8 mouse cellular contexts compared by ENCODE assay signal in the genomic region with DNA sequence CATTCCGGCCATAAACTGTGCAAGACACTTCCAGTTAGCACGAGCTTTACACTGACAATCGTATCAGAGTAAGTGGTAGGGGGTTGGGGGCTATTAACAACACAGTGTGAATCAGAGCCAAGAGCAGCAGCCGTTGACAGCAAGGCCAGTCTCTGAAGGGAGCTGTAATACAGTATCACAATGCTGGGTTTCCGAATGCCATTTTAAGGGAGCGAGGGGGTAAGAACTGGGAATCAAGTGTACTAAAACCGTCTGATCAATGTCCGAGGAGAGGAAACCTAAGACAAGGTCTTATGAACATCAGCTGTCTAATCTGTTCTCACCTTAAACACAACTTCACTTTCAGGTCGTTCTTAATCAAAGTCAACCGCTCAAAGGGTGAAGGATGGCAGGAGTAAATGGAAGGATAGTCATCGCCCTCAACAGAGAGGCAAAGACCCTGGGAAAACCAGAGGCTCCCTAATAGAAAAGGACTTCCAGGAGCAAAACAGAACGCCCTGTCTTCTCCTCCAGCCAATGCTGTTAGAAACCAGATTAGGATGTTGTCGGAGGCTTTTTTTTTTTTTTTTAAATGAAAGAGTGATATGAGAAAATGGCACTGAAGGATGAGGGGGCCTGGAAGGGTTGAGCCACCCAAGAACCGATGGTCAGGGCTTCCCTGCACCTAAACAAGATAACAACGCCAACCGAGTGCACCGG. TPM values are rescaled to one million over a fixed set of nuclear protein-coding genes. Genes with fewer than 3 reads are reported as not detected.
DNase-seq lines count a peak whose midpoint lies in the region; ATAC-seq and TF ChIP-seq lines count a peak whose summit lies in the region.

No protein-coding gene starts in this region.

- peaks cover 2% of the 10 kb centered on the region; the same call in 1 of the 2 replicates for H3K36me3 ChIP-seq in heart, adult 2 months (ENCODE audit: control insufficient read depth, insufficient read depth, low read length)
- H3K36me3 ChIP-seq in erythroblast, embryonic 14.5 days (ENCODE audit: control insufficient read depth) = peaks cover 52% of the 10 kb centered on the region
- no peaks in the 10 kb centered on the region; the same call in 1 of the 2 replicates for H3K36me3 ChIP-seq in hindbrain, embryonic 16.5 days (ENCODE audit: control insufficient read depth, insufficient read depth, low read length)
- no peaks in the 10 kb centered on the region for H3K36me3 ChIP-seq in limb, embryonic 10.5 days
- no peaks in the 10 kb centered on the region for H3K36me3 ChIP-seq in myocyte (ENCODE audit: control insufficient read depth, insufficient read depth)

- no peak for TF ChIP-seq CTCF in heart, adult 2 months (IDR thresholded peaks at IDR 0.05)
- TF ChIP-seq CTCF in bone marrow, adult 2 months (IDR thresholded peaks at IDR 0.05; ENCODE audit: control insufficient read depth, insufficient read depth, low read length) = no peak

- peaks cover 5% of the 10 kb centered on the region for H3K4me1 ChIP-seq in heart, adult 2 months (ENCODE audit: control insufficient read depth, insufficient read depth, low read length)
- no peaks in the 10 kb centered on the region; the same call in 1 of the 2 replicates for H3K4me1 ChIP-seq in bone marrow, adult 2 months (ENCODE audit: control insufficient read depth, insufficient read depth, low read length)
- H3K4me1 ChIP-seq in erythroblast, embryonic 14.5 days (ENCODE audit: control insufficient read depth) = peaks cover 60% of the 10 kb centered on the region
- H3K4me1 ChIP-seq in hindbrain, embryonic 16.5 days (ENCODE audit: control insufficient read depth, insufficient read depth, low read depth, low read length) = peaks cover 5% of the 10 kb centered on the region
- peaks cover 25% of the 10 kb centered on the region for H3K4me1 ChIP-seq in limb, embryonic 10.5 days

- intact Hi-C loops in heart, adult 2 months (cut with DNase I) = loop anchor here (2.0 kb wide), 1 partner anchor 96 kb away; the partner anchor contains the start of gene Appbp2

- no peak for TF ChIP-seq POLR2A in heart, adult 2 months (IDR thresholded peaks at IDR 0.05; ENCODE audit: insufficient read depth, low read depth, low read length)
- no peak for TF ChIP-seq POLR2A in bone marrow, adult 2 months (IDR thresholded peaks at IDR 0.05; ENCODE audit: borderline replicate concordance, control insufficient read depth, low read depth, low read length)
- no peak for TF ChIP-seq POLR2A in myocyte (IDR thresholded peaks at IDR 0.05; ENCODE audit: insufficient read length, low read depth)

- no peaks in the 10 kb centered on the region for H3K27me3 ChIP-seq in heart, adult 2 months (ENCODE audit: control insufficient read depth, insufficient read depth, low read length)
- H3K27me3 ChIP-seq in erythroblast, embryonic 14.5 days (ENCODE audit: control insufficient read depth) = no peaks in the 10 kb centered on the region
- no peaks in the 10 kb centered on the region for H3K27me3 ChIP-seq in hindbrain, embryonic 16.5 days (replicated peaks; ENCODE audit: control insufficient read depth, insufficient read depth, low read length)
- H3K27me3 ChIP-seq in limb, embryonic 10.5 days (ENCODE audit: low read depth, poor library complexity, severe bottlenecking) = no peaks in the 10 kb centered on the region
- no peaks in the 10 kb centered on the region for H3K27me3 ChIP-seq in myocyte (ENCODE audit: control insufficient read depth, insufficient read depth, insufficient read length)

- H3K4me2 ChIP-seq in hindbrain, embryonic 16.5 days (ENCODE audit: low read length) = peak overlapping the region; percentile 74
- H3K4me2 ChIP-seq in myocyte (ENCODE audit: low read depth) = peak overlapping the region; percentile 91

- no peak for ATAC-seq in hindbrain, embryonic 16.5 days

- H3K4me3 ChIP-seq in heart, adult 2 months = peak overlapping the region; percentile 82
- peak overlapping the region; percentile 99 for H3K4me3 ChIP-seq in bone marrow, adult 2 months (replicated peaks; ENCODE audit: control insufficient read depth, low read depth, low read length)
- H3K4me3 ChIP-seq in erythroblast, embryonic 14.5 days (replicated peaks) = peak overlapping the region; percentile 99
- H3K4me3 ChIP-seq in hindbrain, embryonic 16.5 days (ENCODE audit: low read length) = peak overlapping the region; percentile 91
- peak overlapping the region; percentile 94 for H3K4me3 ChIP-seq in limb, embryonic 10.5 days
- peak overlapping the region; percentile 64 for H3K4me3 ChIP-seq in myocyte

- WGBS in heart, adult 2 months = 3% methylated on average over 17 of the region's 17 CpGs
- 6% methylated on average over 17 of the region's 17 CpGs for WGBS in bone marrow, adult 2 months
- WGBS in hindbrain, embryonic 16.5 days = 0% methylated on average over 17 of the region's 17 CpGs
- 1% methylated on average over 17 of the region's 17 CpGs for whole genome bisulfite sequencing in limb, embryonic 10.5 days

- peak overlapping the region; percentile 81 for H3K27ac ChIP-seq in heart, adult 2 months
- peak overlapping the region; percentile 91 for H3K27ac ChIP-seq in bone marrow, adult 2 months (ENCODE audit: control insufficient read depth, insufficient read depth, low read depth, low read length, poor library complexity)
- H3K27ac ChIP-seq in hindbrain, embryonic 16.5 days (ENCODE audit: low read depth, low read length) = peak overlapping the region; percentile 91
- H3K27ac ChIP-seq in limb, embryonic 10.5 days = peak overlapping the region; percentile 93

- H3ac ChIP-seq in myocyte (ENCODE audit: control insufficient read depth, insufficient read length) = peak overlapping the region; percentile 82

- no peak for TF ChIP-seq EP300 in heart, adult 2 months (IDR thresholded peaks at IDR 0.05; ENCODE audit: insufficient read depth, low read depth, low read length)

- H3K79me2 ChIP-seq in heart, adult 2 months (replicated peaks; ENCODE audit: control insufficient read depth, insufficient read depth, low read length) = peaks cover 2% of the 10 kb centered on the region; the same call in 1 of the 2 replicates
- H3K79me2 ChIP-seq in myocyte (ENCODE audit: control insufficient read depth, insufficient read depth) = peaks cover 51% of the 10 kb centered on the region

- H3K9me3 ChIP-seq in erythroblast, embryonic 14.5 days (ENCODE audit: control insufficient read depth, low read length) = no peaks in the 10 kb centered on the region
- H3K9me3 ChIP-seq in hindbrain, embryonic 16.5 days (ENCODE audit: control insufficient read depth, low read length) = no peaks in the 10 kb centered on the region
- no peaks in the 10 kb centered on the region for H3K9me3 ChIP-seq in limb, embryonic 10.5 days (replicated peaks)

- DNase-seq in heart, adult 2 months = peak; percentile 8 to 24
- DNase-seq in heart, adult 11 months = no peak
- peak; percentile 36 for DNase-seq in limb, embryonic 10.5 days (ENCODE audit: low spot score)
- DNase-seq in thymus, postnatal 4 days = peak; percentile 9

- peak overlapping the region; percentile 83 for H3K9ac ChIP-seq in heart, adult 2 months (ENCODE audit: low read depth, low read length)
- H3K9ac ChIP-seq in hindbrain, embryonic 16.5 days (ENCODE audit: low read depth, low read length) = peak overlapping the region; percentile 91

TF ChIP-seq in myocyte, 11 proteins besides CTCF, POLR2A, EP300 and RAD21:
- no peak for TF ChIP-seq TCF12 (IDR thresholded peaks at IDR 0.05; ENCODE audit: insufficient read depth, poor library complexity, severe bottlenecking)
- TF ChIP-seq USF1 (IDR thresholded peaks at IDR 0.05; ENCODE audit: low read depth) = no peak
- TF ChIP-seq SRF (IDR thresholded peaks at IDR 0.05; ENCODE audit: control insufficient read depth, insufficient read length, low read depth) = no peak
- no peak for TF ChIP-seq MYOD1 (IDR thresholded peaks at IDR 0.05; ENCODE audit: control insufficient read depth in 1 of 3, insufficient read length in 2 of 3, low read depth in 2 of 3)
- no peak for TF ChIP-seq E2F4 (IDR thresholded peaks at IDR 0.05; ENCODE audit: insufficient read depth)

RNA-seq across cellular contexts. Expression of gene Usp32, which starts 1.0 kb away (rescaled TPM):
- total RNA-seq in heart, adult 2 months (2021) = 10 to 100 TPM; 22.6 to 24.5 TPM
- 4.0 and 9.0 TPM in 2 replicates for polyA plus RNA-seq in heart, adult 2 months (2012; rRNA removed)
- polyA plus RNA-seq in bone marrow, adult 2 months (2011; ENCODE audit: insufficient read depth, insufficient read length, low replicate concordance, missing spikeins) = 54.3 and 64.0 TPM in 2 replicates
- polyA plus RNA-seq in erythroblast, embryonic 14.5 days (2012) = 3.7 and 5.8 TPM in 2 replicates
- polyA plus RNA-seq in hindbrain, embryonic 16.5 days (2015; fragmentation: Nextera tagmentation; extraction: Ambion mirVana) = 9.7 and 11.5 TPM in 2 replicates
- polyA plus RNA-seq in limb, embryonic 10.5 days (2016; fragmentation: Nextera tagmentation; extraction: Ambion mirVana) = 2.9 and 4.5 TPM in 2 replicates
- 4.5 TPM for polyA plus RNA-seq in myocyte (2012; fragmentation: generic; extraction: Trizol)

RNA-seq across cellular contexts. Expression of gene 1700125H20Rik, which starts 31.3 kb away (rescaled TPM):
- total RNA-seq in heart, adult 2 months (2021) = not detected
- not detected in 2 replicates for polyA plus RNA-seq in heart, adult 2 months (2012; rRNA removed)
- polyA plus RNA-seq in bone marrow, adult 2 months (2011; ENCODE audit: insufficient read depth, insufficient read length, low replicate concordance, missing spikeins) = not detected in 2 replicates
- not detected in 2 replicates for polyA plus RNA-seq in erythroblast, embryonic 14.5 days (2012)
- polyA plus RNA-seq in hindbrain, embryonic 16.5 days (2015; fragmentation: Nextera tagmentation; extraction: Ambion mirVana) = 0.65 and 0.86 TPM in 2 replicates
- polyA plus RNA-seq in limb, embryonic 10.5 days (2016; fragmentation: Nextera tagmentation; extraction: Ambion mirVana) = 0.39 TPM in 1 of 2 replicates, not detected in the other
- not detected for polyA plus RNA-seq in myocyte (2012; fragmentation: generic; extraction: Trizol)
